Mouse (Mus musculus) heart, postnatal 0 days (tissue): ENCODE measurements around the gene Grin2d. TPM values are rescaled to one million over a fixed set of nuclear protein-coding genes. Genes with fewer than 3 reads are reported as not detected.

Experiments
- ATAC-seq: fragments of 200-750 bp; cut with Nextera tagmentation; 2 replicates; pipeline ENCODE4 v1.8.0; 2017; ENCODE audit warnings: low read depth, moderate number of reproducible peaks, moderate library complexity; ENCODE audit not compliant: insufficient read depth
- DNase-seq: peaks from one replicate; pipeline ENCODE4 v3.0.0-alpha.2; 2016; ENCODE audit warnings: low spot score
- H3K27ac ChIP-seq: fragments of 300-500 bp; sonication (generic); 2 replicates; pipeline ENCODE4 v1.5.1; 2014; ENCODE audit warnings: low read depth, mild to moderate bottlenecking
- H3K27me3 ChIP-seq: fragments of 300-500 bp; sonication (generic); 2 replicates; pipeline ENCODE4 v1.6.1; 2014; ENCODE audit warnings: low read length, mixed read lengths; ENCODE audit not compliant: control insufficient read depth, insufficient read depth
- H3K36me3 ChIP-seq: fragments of 300-500 bp; sonication (generic); replicated peaks from 2 replicates; pipeline ENCODE4 v1.6.1; 2014; ENCODE audit warnings: low read length, mixed read lengths; ENCODE audit not compliant: control insufficient read depth, insufficient read depth
- H3K4me1 ChIP-seq: fragments of 300-500 bp; sonication (generic); 2 replicates; pipeline ENCODE4 v1.6.1; 2014; ENCODE audit warnings: antibody characterized with exemption; ENCODE audit not compliant: control insufficient read depth, insufficient read depth
- H3K4me2 ChIP-seq: fragments of 300-500 bp; sonication (generic); 2 replicates; pipeline ENCODE4 v1.6.1; 2014; ENCODE audit warnings: low read depth, mild to moderate bottlenecking, low read length, moderate library complexity
- H3K4me3 ChIP-seq: fragments of 300-500 bp; sonication (generic); 2 replicates; pipeline ENCODE4 v1.5.1; 2014; ENCODE audit warnings: low read depth, low read length
- H3K9ac ChIP-seq: fragments of 300-500 bp; sonication (generic); replicated peaks from 2 replicates; pipeline ENCODE4 v1.6.1; 2014; ENCODE audit warnings: low read depth, low read length, mixed read lengths
- H3K9me3 ChIP-seq: fragments of 300-500 bp; sonication (generic); replicated peaks from 2 replicates; pipeline ENCODE4 v1.6.1; 2016; ENCODE audit warnings: low read length; ENCODE audit not compliant: control insufficient read depth
- CTCF ChIP-seq: IDR thresholded peaks from 2 replicates; pipeline ENCODE4 v1.5.1; 2016; ENCODE audit warnings: antibody characterized with exemption, control low read depth, low read depth
- EP300 ChIP-seq: IDR thresholded peaks from 2 replicates; pipeline ENCODE4 v1.6.1; 2016; ENCODE audit warnings: antibody characterized with exemption, low read depth
- WGBS: fragments of 180-500 bp; shearing (Covaris S2); extraction: QIAGEN DNeasy Blood & Tissue Kit; methylation state at CpG from one replicate; pipeline ENCODE4 v1.1.7; 2014; 5-methylcytosine and 5-hydroxymethylcytosine counted together
- polyA plus RNA-seq: library from polyadenylated mRNA; unstranded; fragments of >200 nt; fragmentation: Nextera tagmentation; extraction: Ambion mirVana; gene quantifications from 2 replicates; pipeline ENCODE4 v1.2.1, GENCODE M21; 2015
- total RNA-seq: library from RNA; depleted of rRNA; stranded (reverse); fragments of >200 nt; gene quantifications from 2 replicates; pipeline ENCODE4 v1.2.3, GENCODE M21; 2014; ENCODE audit warnings: low replicate concordance; rRNA removed

Gene Grin2d
- total and polyA plus RNA-seq, 2 experiments from 2014 or later, result 0.12 to 3.1 TPM

GRCm38 (mm10) chr7:45785388-45786135 lies 92.6 kb downstream of the Grin2d start:
- Histone ChIP-seq H3K9ac (no peak overlapping the region), H3K27ac (no peak overlapping the region), H3K27me3 (peaks cover 66% of the 10 kb centered on the region), H3K4me2 (peak overlapping the region; percentile 61), H3K9me3 (no peaks in the 10 kb centered on the region), H3K36me3 (no peaks in the 10 kb centered on the region), H3K4me1 (no peaks in the 10 kb centered on the region; the same call in 1 of the 2 replicates), H3K4me3 (peak overlapping the region; percentile 38)
- WGBS, result 2% methylated on average over 39 of the region's 42 CpGs
- no peak for TF ChIP-seq EP300
- no peak for TF ChIP-seq CTCF
- ATAC-seq, result 0 out of 2 replicates have a peak, but pooled peaks have one; percentile 4
- no peak for DNase-seq

GRCm38 (mm10) chr7:45784524-45785372 lies 93.4 kb downstream of the Grin2d start, which contains the start of gene Sult2b1:
TSS of gene Sult2b1 (minus strand) at chr7:45784669.
- Histone ChIP-seq H3K4me3 (peak within 1 kb of the TSS; percentile 58), H3K36me3 (no peaks in the 10 kb centered on the region), H3K4me2 (peak within 1 kb of the TSS; percentile 77), H3K4me1 (no peaks in the 10 kb centered on the region; the same call in 1 of the 2 replicates), H3K27me3 (peaks cover 66% of the 10 kb centered on the region), H3K9ac (peak within 1 kb of the TSS; percentile 48), H3K9me3 (no peaks in the 10 kb centered on the region), H3K27ac (no peak within 1 kb of the TSS)
- ATAC-seq (no peak), DNase-seq (peak; percentile 33)
- 27% methylated on average over 18 of the region's 20 CpGs for WGBS
- no peak for TF ChIP-seq CTCF
- no peak for TF ChIP-seq EP300

GRCm38 (mm10) chr7:45783511-45784091 lies 94.6 kb downstream of the Grin2d start, which contains the start of gene Lmtk3:
TSS of gene Lmtk3 (plus strand) at chr7:45783738.
- H3K27me3 ChIP-seq, result peaks cover 73% of the 10 kb centered on the region
- H3K36me3 ChIP-seq, result no peaks in the 10 kb centered on the region
- ATAC-seq (peak; percentile 40; the same call in 1 of the 2 replicates), DNase-seq (peak; percentile 60)
- peak within 1 kb of the TSS; percentile 77 for H3K4me2 ChIP-seq
- WGBS, result 1% methylated on average over 38 of the region's 38 CpGs
- peak within 1 kb of the TSS; percentile 48 for H3K9ac ChIP-seq
- no peak within 1 kb of the TSS for H3K27ac ChIP-seq
- H3K4me1 ChIP-seq, result peaks cover 5% of the 10 kb centered on the region; the same call in 1 of the 2 replicates
- H3K4me3 ChIP-seq, result peak within 1 kb of the TSS; percentile 58
- no peaks in the 10 kb centered on the region for H3K9me3 ChIP-seq
- TF ChIP-seq EP300 (no peak), CTCF (peak; percentile 29)

- Histone ChIP-seq H3K27me3 (peaks cover 69% of the 10 kb centered on the region), H3K4me3 (no peak overlapping the region), H3K27ac (no peak overlapping the region), H3K9me3 (no peaks in the 10 kb centered on the region), H3K4me1 (peaks cover 5% of the 10 kb centered on the region; the same call in 1 of the 2 replicates), H3K4me2 (no peak overlapping the region), H3K9ac (no peak overlapping the region), H3K36me3 (no peaks in the 10 kb centered on the region)
- no peak for DNase-seq
- no peak for ATAC-seq
- no peak for TF ChIP-seq CTCF
- WGBS, result 59% methylated on average over 4 of the region's 4 CpGs
These were observed 95.9 kb downstream of the Grin2d start for GRCm38 (mm10) chr7:45782271-45782670.

Other genes with a start within 250 kb of the Grin2d start
- gene Mamstr, start 238.4 kb downstream of the Grin2d start, total RNA-seq, result 5.6 and 6.5 TPM in 2 replicates
- 7.2 and 7.7 TPM in 2 replicates for gene Mamstr, start 238.4 kb downstream of the Grin2d start, polyA plus RNA-seq
- gene Fut2, start 212.0 kb downstream of the Grin2d start, total RNA-seq, result not detected in 2 replicates
- gene Fut2, start 212.0 kb downstream of the Grin2d start, polyA plus RNA-seq, result 1.5 and 1.7 TPM in 2 replicates
- gene Ntn5, start 194.4 kb downstream of the Grin2d start, total RNA-seq, result not detected in 2 replicates
- gene Ntn5, start 194.4 kb downstream of the Grin2d start, polyA plus RNA-seq, result 0.11 TPM in 1 of 2 replicates, not detected in the other
- 0.62 and 1.3 TPM in 2 replicates for gene Sec1, start 184.0 kb downstream of the Grin2d start, total RNA-seq
- 0.16 and 0.33 TPM in 2 replicates for gene Sec1, start 184.0 kb downstream of the Grin2d start, polyA plus RNA-seq
- gene Car11, start 178.5 kb downstream of the Grin2d start, total RNA-seq, result 1.6 and 3.0 TPM in 2 replicates
- gene Car11, start 178.5 kb downstream of the Grin2d start, polyA plus RNA-seq, result 2.5 and 2.8 TPM in 2 replicates
- 29.3 and 37.4 TPM in 2 replicates for gene Dbp, start 173.3 kb downstream of the Grin2d start, total RNA-seq
- 21.9 and 24.9 TPM in 2 replicates for gene Dbp, start 173.3 kb downstream of the Grin2d start, polyA plus RNA-seq
- 1,259 and 1,310 TPM in 2 replicates for gene Rpl18, start 162.9 kb downstream of the Grin2d start, total RNA-seq
- 479 and 486 TPM in 2 replicates for gene Rpl18, start 162.9 kb downstream of the Grin2d start, polyA plus RNA-seq
- gene Sphk2, start 160.4 kb downstream of the Grin2d start, total RNA-seq, result 19.5 and 23.3 TPM in 2 replicates
- 11.1 and 11.4 TPM in 2 replicates for gene Sphk2, start 160.4 kb downstream of the Grin2d start, polyA plus RNA-seq
- gene Fam83e, start 157.2 kb downstream of the Grin2d start, total RNA-seq, result not detected in 2 replicates
- 0.07 and 0.26 TPM in 2 replicates for gene Fam83e, start 157.2 kb downstream of the Grin2d start, polyA plus RNA-seq
- not detected in 2 replicates for gene Spaca4, start 152.6 kb downstream of the Grin2d start, total RNA-seq
- gene Spaca4, start 152.6 kb downstream of the Grin2d start, polyA plus RNA-seq, result not detected in 2 replicates
- gene Lmtk3, start 94.6 kb downstream of the Grin2d start, total RNA-seq, result 0.31 TPM in 1 of 2 replicates, not detected in the other
- gene Lmtk3, start 94.6 kb downstream of the Grin2d start, polyA plus RNA-seq, result not detected in 2 replicates
- not detected in 2 replicates for gene Sult2b1, start 93.7 kb downstream of the Grin2d start, total RNA-seq
- gene Sult2b1, start 93.7 kb downstream of the Grin2d start, polyA plus RNA-seq, result 0.23 and 0.27 TPM in 2 replicates
- gene Cyth2, start 63.8 kb downstream of the Grin2d start, total RNA-seq, result 99.9 and 102 TPM in 2 replicates
- 86.5 and 90.0 TPM in 2 replicates for gene Cyth2, start 63.8 kb downstream of the Grin2d start, polyA plus RNA-seq
- gene Kcnj14, start 53.6 kb downstream of the Grin2d start, total RNA-seq, result 0.35 TPM in 1 of 2 replicates, not detected in the other
- gene Kcnj14, start 53.6 kb downstream of the Grin2d start, polyA plus RNA-seq, result 0.26 and 0.29 TPM in 2 replicates
- gene Grwd1, start 47.4 kb downstream of the Grin2d start, total RNA-seq, result 26.7 and 28.8 TPM in 2 replicates
- 19.3 and 22.7 TPM in 2 replicates for gene Grwd1, start 47.4 kb downstream of the Grin2d start, polyA plus RNA-seq
- 279 and 304 TPM in 2 replicates for gene Kdelr1, start 5.6 kb downstream of the Grin2d start, total RNA-seq
- 58.5 and 62.4 TPM in 2 replicates for gene Kdelr1, start 5.6 kb downstream of the Grin2d start, polyA plus RNA-seq
- gene Syngr4, start 18.3 kb upstream of the Grin2d start, total RNA-seq, result 0.27 TPM in 1 of 2 replicates, not detected in the other
- 0.58 and 0.71 TPM in 2 replicates for gene Syngr4, start 18.3 kb upstream of the Grin2d start, polyA plus RNA-seq
- 94.0 and 124 TPM in 2 replicates for gene Tmem143, start 18.6 kb upstream of the Grin2d start, total RNA-seq
- gene Tmem143, start 18.6 kb upstream of the Grin2d start, polyA plus RNA-seq, result 11.7 and 12.0 TPM in 2 replicates
- 43.4 and 46.1 TPM in 2 replicates for gene Emp3, start 43.0 kb upstream of the Grin2d start, total RNA-seq
- gene Emp3, start 43.0 kb upstream of the Grin2d start, polyA plus RNA-seq, result 73.0 and 75.6 TPM in 2 replicates
- gene Ccdc114, start 45.7 kb upstream of the Grin2d start, total RNA-seq, result 1.2 and 1.7 TPM in 2 replicates
- gene Ccdc114, start 45.7 kb upstream of the Grin2d start, polyA plus RNA-seq, result 2.2 and 2.9 TPM in 2 replicates
- not detected in 2 replicates for gene Abcc6, start 151.9 kb upstream of the Grin2d start, total RNA-seq
- gene Abcc6, start 151.9 kb upstream of the Grin2d start, polyA plus RNA-seq, result not detected in 2 replicates
- gene Nomo1, start 155.3 kb upstream of the Grin2d start, total RNA-seq, result 35.7 and 42.3 TPM in 2 replicates
- gene Nomo1, start 155.3 kb upstream of the Grin2d start, polyA plus RNA-seq, result 20.9 and 23.6 TPM in 2 replicates
- 72.0 and 103 TPM in 2 replicates for gene Kcnj11, start 222.4 kb upstream of the Grin2d start, total RNA-seq
- gene Kcnj11, start 222.4 kb upstream of the Grin2d start, polyA plus RNA-seq, result 14.4 and 14.6 TPM in 2 replicates